Mouse (Mus musculus) liver, embryonic 11.5 days (tissue): ENCODE results near the gene Sbk2. TPM values are rescaled to one million over a fixed set of nuclear protein-coding genes. Genes with fewer than 3 reads are reported as not detected.

Experiments
- ATAC-seq: fragments of 200-750 bp; cut with Nextera tagmentation; replicated peaks from 2 replicates; pipeline ENCODE4 v1.8.0; 2017; ENCODE audit warnings: moderate number of reproducible peaks, mild to moderate bottlenecking, moderate TSS enrichment, moderate library complexity; ENCODE audit not compliant: low FRiP score
- DNase-seq: peaks from one replicate; pipeline ENCODE4 v3.0.0-alpha.2; 2017; ENCODE audit warnings: low spot score
- H3K27ac ChIP-seq: fragments of 300-500 bp; sonication (generic); 2 replicates; pipeline ENCODE4 v1.5.1; 2014; ENCODE audit warnings: mild to moderate bottlenecking, low read depth, low read length, control low read depth
- H3K27me3 ChIP-seq: fragments of 300-500 bp; sonication (generic); replicated peaks from 2 replicates; pipeline ENCODE4 v1.6.1; 2014; ENCODE audit warnings: low read length, mixed read lengths; ENCODE audit not compliant: control insufficient read depth, insufficient read depth
- H3K36me3 ChIP-seq: fragments of 300-500 bp; sonication (generic); 2 replicates; pipeline ENCODE4 v1.6.1; 2014; ENCODE audit warnings: mild to moderate bottlenecking, low read length, moderate library complexity, mixed read lengths; ENCODE audit not compliant: control insufficient read depth, insufficient read depth
- H3K4me1 ChIP-seq: fragments of 300-500 bp; sonication (generic); replicated peaks from 2 replicates; pipeline ENCODE4 v1.6.1; 2014; ENCODE audit warnings: low read length, mixed read lengths; ENCODE audit not compliant: control insufficient read depth, insufficient read depth
- H3K4me2 ChIP-seq: fragments of 300-500 bp; sonication (generic); 2 replicates; pipeline ENCODE4 v1.6.1; 2014; ENCODE audit warnings: mild to moderate bottlenecking, control low read depth, moderate library complexity
- H3K4me3 ChIP-seq: fragments of 300-500 bp; sonication (generic); 2 replicates; pipeline ENCODE4 v1.5.1; 2014; ENCODE audit warnings: low read depth, low read length, control low read depth
- H3K9ac ChIP-seq: fragments of 300-500 bp; sonication (generic); 2 replicates; pipeline ENCODE4 v1.6.1; 2014; ENCODE audit warnings: low read depth, low read length, control low read depth
- H3K9me3 ChIP-seq: fragments of 300-500 bp; sonication (generic); 2 replicates; pipeline ENCODE4 v1.6.1; 2016; ENCODE audit warnings: low read length, inconsistent platforms, mixed read lengths; ENCODE audit not compliant: control insufficient read depth
- WGBS: fragments of 180-500 bp; shearing (Covaris S2); extraction: QIAGEN DNeasy Blood & Tissue Kit; methylation state at CpG from one replicate; pipeline ENCODE4 v1.1.7; 2014; 5-methylcytosine and 5-hydroxymethylcytosine counted together
- polyA plus RNA-seq: library from polyadenylated mRNA; unstranded; fragments of >200 nt; fragmentation: Nextera tagmentation; extraction: Ambion mirVana; gene quantifications from 2 replicates; pipeline ENCODE4 v1.2.1, GENCODE M21; 2014

Sbk2 gene
- polyA plus RNA-seq, 1 experiment from 2014 or later: 0.22 TPM

GRCm38 (mm10) chr7:4915669-4916416 lies 48.4 kb downstream of the Sbk2 start:
- no peak for DNase-seq

DNA sequence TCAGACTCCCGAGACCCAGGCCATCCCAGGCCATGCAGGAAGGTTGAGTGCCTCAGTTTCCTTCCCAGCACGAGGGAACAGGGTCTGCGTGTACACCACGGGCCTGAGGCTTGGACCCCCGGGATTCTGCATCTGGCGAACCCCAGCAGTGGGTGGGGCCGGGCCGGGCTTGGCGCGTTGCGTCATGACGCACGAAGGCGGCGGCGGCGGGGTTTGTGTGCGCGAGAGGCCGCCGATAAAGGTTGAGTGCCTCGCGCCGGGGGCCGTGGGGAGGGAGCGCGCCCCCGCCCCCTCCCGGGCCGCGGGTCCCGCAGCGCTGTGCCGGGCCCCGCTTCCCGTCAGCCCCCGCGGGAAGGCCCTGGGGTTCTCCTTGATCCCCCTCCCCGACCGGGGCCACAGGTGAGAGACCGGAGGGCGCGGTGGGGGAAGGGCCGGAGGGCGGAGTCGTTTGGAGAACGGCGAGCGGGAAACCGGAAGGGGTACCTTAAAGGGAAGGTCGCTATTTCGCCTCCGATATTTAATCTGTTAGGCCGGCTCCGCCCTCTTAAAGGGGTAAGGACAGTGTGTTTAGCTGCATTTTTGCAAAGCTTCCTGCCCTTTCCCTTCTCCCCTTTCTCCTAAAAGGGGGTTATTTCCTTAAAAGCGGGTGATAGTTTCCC lies 49.1 kb downstream of the Sbk2 start, which contains the start of gene Zfp628:
Gene Zfp628 (plus strand): TSS at position 211 of the 659 bp plus-strand sequence.
- peak within 1 kb of the TSS; percentile 96 for H3K4me2 ChIP-seq
- ATAC-seq (peak; percentile 87), DNase-seq (peak; percentile 97)
- H3K9ac ChIP-seq: peak within 1 kb of the TSS; percentile 93
- WGBS: under 1% methylated on average over 46 of the region's 56 CpGs
- no peaks in the 10 kb centered on the region for H3K27me3 ChIP-seq
- peak within 1 kb of the TSS; percentile 92 for H3K27ac ChIP-seq
- peaks cover 11% of the 10 kb centered on the region for H3K4me1 ChIP-seq
- peak within 1 kb of the TSS; percentile 81 for H3K4me3 ChIP-seq
- H3K9me3 ChIP-seq: no peaks in the 10 kb centered on the region
- H3K36me3 ChIP-seq: peaks cover 21% of the 10 kb centered on the region

More at GRCm38 (mm10) chr7:4915669-4916416, 48.4 kb downstream of the Sbk2 start:
- no peaks in the 10 kb centered on the region for H3K9me3 ChIP-seq
- peaks cover 28% of the 10 kb centered on the region for H3K36me3 ChIP-seq
- WGBS: 23% methylated on average over 14 of the region's 14 CpGs
- H3K4me1 ChIP-seq: peaks cover 13% of the 10 kb centered on the region
- H3K4me3 ChIP-seq: peak overlapping the region; percentile 81
- H3K9ac ChIP-seq: peak overlapping the region; percentile 93
- H3K27me3 ChIP-seq: no peaks in the 10 kb centered on the region
- ATAC-seq: peak; percentile 56
- H3K27ac ChIP-seq: peak overlapping the region; percentile 92
- peak overlapping the region; percentile 96 for H3K4me2 ChIP-seq

GRCm38 (mm10) chr7:4912248-4912647 lies 52.0 kb downstream of the Sbk2 start:
- ATAC-seq: no peak
- no peak for DNase-seq
- WGBS: 56% methylated on average over 5 of the region's 5 CpGs
- no peak overlapping the region for H3K4me2 ChIP-seq
- no peaks in the 10 kb centered on the region for H3K9me3 ChIP-seq
- H3K9ac ChIP-seq: no peak overlapping the region
- H3K27ac ChIP-seq: no peak overlapping the region
- H3K36me3 ChIP-seq: no peaks in the 10 kb centered on the region
- no peaks in the 10 kb centered on the region for H3K27me3 ChIP-seq
- H3K4me1 ChIP-seq: peaks cover 11% of the 10 kb centered on the region
- H3K4me3 ChIP-seq: no peak overlapping the region

DNA sequence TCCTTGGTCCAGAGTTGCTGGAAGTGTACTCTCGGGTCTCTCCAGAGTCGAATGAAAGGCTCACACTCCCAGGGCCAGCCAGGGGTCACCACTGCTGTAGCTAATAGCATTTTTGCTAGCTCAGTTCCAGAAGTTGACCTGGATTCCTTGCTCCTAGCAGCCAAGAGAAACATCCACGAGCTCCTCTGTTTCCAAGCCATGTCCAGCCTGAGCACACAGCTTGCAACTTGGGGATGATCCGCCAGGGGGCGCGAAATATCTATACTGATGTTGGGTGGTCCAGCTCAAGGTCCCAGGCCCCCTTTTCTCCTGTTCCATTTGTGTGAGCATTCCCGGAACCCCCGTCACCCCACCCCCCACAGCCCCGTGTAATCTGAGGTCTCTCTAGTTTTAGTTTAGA lies 52.6 kb downstream of the Sbk2 start:
- DNase-seq (no peak), ATAC-seq (no peak)
- H3K27ac ChIP-seq: no peak overlapping the region
- WGBS: 31% methylated on average over 9 of the region's 9 CpGs
- H3K9me3 ChIP-seq: no peaks in the 10 kb centered on the region
- H3K4me3 ChIP-seq: no peak overlapping the region
- H3K36me3 ChIP-seq: no peaks in the 10 kb centered on the region
- H3K27me3 ChIP-seq: no peaks in the 10 kb centered on the region
- H3K9ac ChIP-seq: no peak overlapping the region
- H3K4me1 ChIP-seq: peaks cover 10% of the 10 kb centered on the region
- no peak overlapping the region for H3K4me2 ChIP-seq

DNA sequence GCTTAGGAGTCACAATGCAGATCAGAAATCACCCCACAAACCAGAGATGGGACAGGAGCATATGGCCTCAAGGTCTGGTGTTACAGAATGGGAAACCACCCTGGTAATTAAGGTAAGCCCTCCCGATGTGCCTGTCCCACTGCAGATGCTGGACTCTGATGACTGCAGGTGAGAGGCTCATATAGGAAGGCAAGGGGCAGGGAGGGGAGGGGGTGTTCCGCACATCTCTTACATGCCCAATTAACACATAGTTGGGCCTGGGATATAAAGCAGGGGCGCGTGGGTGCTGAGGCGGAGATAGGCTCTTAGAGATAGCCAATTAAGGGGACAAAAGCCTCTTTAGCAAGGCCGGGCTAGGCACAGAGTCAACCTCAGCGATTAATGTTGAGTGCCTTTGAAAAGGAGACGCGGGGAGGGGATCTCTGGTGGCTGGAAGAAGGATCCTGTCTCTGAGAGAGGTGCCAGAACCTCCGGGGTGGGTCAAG lies 57.7 kb downstream of the Sbk2 start, which contains the start of gene Gm36210:
Gene Gm36210 (minus strand): TSS at position 51 of the 485 bp plus-strand sequence.
- H3K4me1 ChIP-seq: no peaks in the 10 kb centered on the region; the same call in 1 of the 2 replicates
- no peaks in the 10 kb centered on the region for H3K27me3 ChIP-seq
- H3K9ac ChIP-seq: no peak within 1 kb of the TSS
- no peak within 1 kb of the TSS for H3K4me3 ChIP-seq
- WGBS: 64% methylated on average over 10 of the region's 10 CpGs
- H3K27ac ChIP-seq: no peak within 1 kb of the TSS
- H3K9me3 ChIP-seq: no peaks in the 10 kb centered on the region
- no peaks in the 10 kb centered on the region for H3K36me3 ChIP-seq
- DNase-seq (no peak), ATAC-seq (no peak)
- H3K4me2 ChIP-seq: no peak within 1 kb of the TSS

DNA sequence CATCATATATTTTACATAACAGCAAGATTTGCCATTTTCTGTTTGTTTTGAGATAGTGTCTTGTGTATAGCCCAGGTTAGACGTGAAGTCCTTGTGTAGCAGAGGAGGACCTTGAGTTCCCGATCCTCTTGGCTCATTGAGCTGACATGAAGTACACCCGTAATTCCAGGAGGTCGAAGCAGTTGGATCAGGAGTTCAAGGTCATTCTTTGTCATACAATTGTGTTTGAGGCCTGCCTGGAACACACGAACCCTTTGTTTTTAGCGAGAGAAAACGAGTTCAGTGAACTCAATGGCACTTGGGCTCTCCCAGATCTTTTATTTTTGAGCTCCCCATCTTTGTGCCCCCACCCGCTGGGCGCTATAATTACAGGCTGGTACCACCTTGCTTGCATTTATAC lies 61.8 kb downstream of the Sbk2 start:
- no peak overlapping the region for H3K9ac ChIP-seq
- H3K9me3 ChIP-seq: no peaks in the 10 kb centered on the region
- DNase-seq (peak; percentile 12), ATAC-seq (no peak)
- no peaks in the 10 kb centered on the region for H3K36me3 ChIP-seq
- 79% methylated on average over 9 of the region's 9 CpGs for WGBS
- no peaks in the 10 kb centered on the region for H3K27me3 ChIP-seq
- no peak overlapping the region for H3K4me2 ChIP-seq
- no peak overlapping the region for H3K4me3 ChIP-seq
- H3K4me1 ChIP-seq: peaks cover 7% of the 10 kb centered on the region
- no peak overlapping the region for H3K27ac ChIP-seq

- WGBS: 48% methylated on average over 8 of the region's 8 CpGs
- ATAC-seq (no peak), DNase-seq (peak; percentile 75)
- Histone ChIP-seq H3K36me3 (no peaks in the 10 kb centered on the region), H3K4me3 (no peak overlapping the region), H3K9me3 (no peaks in the 10 kb centered on the region), H3K4me1 (peaks cover 7% of the 10 kb centered on the region), H3K27me3 (no peaks in the 10 kb centered on the region), H3K27ac (no peak overlapping the region; the same call in 1 of the 2 replicates), H3K4me2 (peak overlapping the region; percentile 66), H3K9ac (no peak overlapping the region)
Measured at GRCm38 (mm10) chr7:4901171-4901570, 63.0 kb downstream of the Sbk2 start.

- ATAC-seq (peak; percentile 37; the same call in 1 of the 2 replicates), DNase-seq (peak; percentile 43)
- Histone ChIP-seq H3K4me3 (peak overlapping the region; percentile 38), H3K4me2 (peak overlapping the region; percentile 66), H3K9ac (peak overlapping the region; percentile 57), H3K27me3 (no peaks in the 10 kb centered on the region), H3K9me3 (no peaks in the 10 kb centered on the region), H3K36me3 (no peaks in the 10 kb centered on the region), H3K4me1 (peaks cover 7% of the 10 kb centered on the region), H3K27ac (peak overlapping the region; percentile 47)
- 12% methylated on average over 11 of the region's 11 CpGs for WGBS
Measured at GRCm38 (mm10) chr7:4900523-4900851, 63.7 kb downstream of the Sbk2 start.
